Mouse (Mus musculus): ENCODE data around the gene Rtn3.

The Rtn3 gene

DNA sequence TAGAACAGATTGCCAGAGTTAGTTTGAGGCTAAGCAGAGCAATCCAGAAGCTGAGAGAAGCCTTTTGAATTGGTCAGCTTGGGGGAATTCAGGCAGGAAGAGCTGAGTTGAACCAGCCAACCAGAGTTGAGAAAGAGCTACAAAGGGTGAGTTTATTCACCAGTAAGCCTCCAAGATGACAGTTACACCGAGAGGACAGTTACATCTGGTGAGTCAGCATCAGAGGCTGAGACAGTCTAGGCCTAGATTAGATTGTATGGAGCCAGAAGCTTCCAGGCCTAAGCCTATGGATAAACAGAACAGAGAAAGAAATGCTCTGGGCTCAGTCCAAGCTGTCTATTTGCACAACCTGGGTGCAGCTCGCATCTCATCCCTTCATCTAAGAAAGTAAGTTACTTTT lies 105.4 kb downstream of the Rtn3 start:
- DNase-seq, result no peak

Measured in kidney, adult 18-20 months (tissue).